Mouse (Mus musculus) embryonic facial prominence, embryonic 12.5 days (tissue): Measurements from ENCODE around the gene Smim12. TPM values are rescaled to one million over a fixed set of nuclear protein-coding genes. Genes with fewer than 3 reads are reported as not detected.

Experiments
- ATAC-seq: fragments of 200-750 bp; cut with Nextera tagmentation; 2 replicates; pipeline ENCODE4 v1.8.0; 2017; ENCODE audit not compliant: insufficient number of reproducible peaks, insufficient read depth, low FRiP score, low TSS enrichment
- H3K27ac ChIP-seq: fragments of 300-500 bp; sonication (generic); 2 replicates; pipeline ENCODE4 v1.5.1; 2016; ENCODE audit warnings: mild to moderate bottlenecking
- H3K27me3 ChIP-seq: fragments of 300-500 bp; sonication (generic); 2 replicates; pipeline ENCODE4 v1.6.1; 2016; ENCODE audit warnings: mild to moderate bottlenecking, moderate library complexity
- H3K36me3 ChIP-seq: fragments of 300-500 bp; sonication (generic); 2 replicates; pipeline ENCODE4 v1.6.1; 2016; ENCODE audit warnings: mild to moderate bottlenecking
- H3K4me1 ChIP-seq: fragments of 300-500 bp; sonication (generic); 2 replicates; pipeline ENCODE4 v1.6.1; 2016
- H3K4me2 ChIP-seq: fragments of 300-500 bp; sonication (generic); replicated peaks from 2 replicates; pipeline ENCODE4 v1.6.1; 2016; ENCODE audit warnings: mild to moderate bottlenecking, moderate library complexity
- H3K4me3 ChIP-seq: fragments of 300-500 bp; sonication (generic); 2 replicates; pipeline ENCODE4 v1.5.1; 2016; ENCODE audit warnings: mild to moderate bottlenecking
- H3K9ac ChIP-seq: fragments of 300-500 bp; sonication (generic); 2 replicates; pipeline ENCODE4 v1.6.1; 2016; ENCODE audit warnings: mild to moderate bottlenecking, moderate library complexity
- H3K9me3 ChIP-seq: fragments of 300-500 bp; sonication (generic); 2 replicates; pipeline ENCODE4 v1.6.1; 2016; ENCODE audit warnings: mild to moderate bottlenecking, moderate library complexity
- WGBS: fragments of 180-500 bp; shearing (Covaris S2); methylation state at CpG from one replicate; pipeline ENCODE4 v1.1.7; 2016; 5-methylcytosine and 5-hydroxymethylcytosine counted together
- polyA plus RNA-seq: library from polyadenylated mRNA; unstranded; fragments of >200 nt; fragmentation: Nextera tagmentation; extraction: Ambion mirVana; gene quantifications from 2 replicates; pipeline ENCODE4 v1.2.1, GENCODE M21; 2016

Gene Smim12
- polyA plus RNA-seq, 1 experiment from 2014 or later: 49.1 TPM

GRCm38 (mm10) chr4:127216251-127216651 lies 27.3 kb upstream of the Smim12 start:
- 80% methylated on average over 4 of the region's 4 CpGs for WGBS
- no peak for ATAC-seq
- Histone ChIP-seq H3K36me3 (no peaks in the 10 kb centered on the region), H3K4me2 (no peak overlapping the region), H3K27me3 (peaks cover 39% of the 10 kb centered on the region), H3K27ac (no peak overlapping the region), H3K9ac (no peak overlapping the region), H3K4me3 (no peak overlapping the region), H3K9me3 (no peaks in the 10 kb centered on the region), H3K4me1 (no peaks in the 10 kb centered on the region)

- Histone ChIP-seq H3K4me1 (no peaks in the 10 kb centered on the region), H3K36me3 (no peaks in the 10 kb centered on the region), H3K27ac (no peak overlapping the region), H3K9ac (no peak overlapping the region), H3K4me3 (no peak overlapping the region), H3K27me3 (peaks cover 41% of the 10 kb centered on the region), H3K9me3 (no peaks in the 10 kb centered on the region), H3K4me2 (no peak overlapping the region)
- no peak for ATAC-seq
- WGBS: 69% methylated on average over 11 of the region's 11 CpGs
These were observed 26.5 kb upstream of the Smim12 start for GRCm38 (mm10) chr4:127217048-127217447.

- no peak overlapping the region for H3K27ac ChIP-seq
- peaks cover 52% of the 10 kb centered on the region for H3K27me3 ChIP-seq
- WGBS: 24% methylated on average over 10 of the region's 10 CpGs
- no peak overlapping the region for H3K4me2 ChIP-seq
- ATAC-seq: no peak
- H3K36me3 ChIP-seq: no peaks in the 10 kb centered on the region
- peaks cover 2% of the 10 kb centered on the region; the same call in 1 of the 2 replicates for H3K4me1 ChIP-seq
- no peaks in the 10 kb centered on the region for H3K9me3 ChIP-seq
- H3K9ac ChIP-seq: no peak overlapping the region
- H3K4me3 ChIP-seq: no peak overlapping the region
These were observed 20.3 kb upstream of the Smim12 start for GRCm38 (mm10) chr4:127223291-127223690.

- H3K9ac ChIP-seq: no peak overlapping the region
These were observed 19.8 kb upstream of the Smim12 start for GRCm38 (mm10) chr4:127223755-127224154.

GRCm38 (mm10) chr4:127224444-127225100 lies 19.0 kb upstream of the Smim12 start:
- ATAC-seq: no peak
- peaks cover 61% of the 10 kb centered on the region for H3K27me3 ChIP-seq
- H3K9me3 ChIP-seq: no peaks in the 10 kb centered on the region
- peak overlapping the region; percentile 15 for H3K4me2 ChIP-seq
- 14% methylated on average over 19 of the region's 19 CpGs for WGBS
- no peak overlapping the region for H3K9ac ChIP-seq
- H3K4me1 ChIP-seq: peaks cover 2% of the 10 kb centered on the region; the same call in 1 of the 2 replicates
- H3K27ac ChIP-seq: no peak overlapping the region
- H3K36me3 ChIP-seq: no peaks in the 10 kb centered on the region
- 0 out of 2 replicates have a peak overlapping the region, but pooled peaks have one; percentile 2 for H3K4me3 ChIP-seq

More at GRCm38 (mm10) chr4:127223755-127224154, 19.8 kb upstream of the Smim12 start:
- no peak for ATAC-seq
- peaks cover 2% of the 10 kb centered on the region; the same call in 1 of the 2 replicates for H3K4me1 ChIP-seq
- no peaks in the 10 kb centered on the region for H3K9me3 ChIP-seq
- no peak overlapping the region for H3K4me3 ChIP-seq
- WGBS: 58% methylated on average over 4 of the region's 4 CpGs
- H3K36me3 ChIP-seq: no peaks in the 10 kb centered on the region
- no peak overlapping the region for H3K4me2 ChIP-seq
- H3K27ac ChIP-seq: no peak overlapping the region
- peaks cover 57% of the 10 kb centered on the region for H3K27me3 ChIP-seq

- no peak for ATAC-seq
- no peak overlapping the region for H3K4me3 ChIP-seq
- H3K4me1 ChIP-seq: peaks cover 2% of the 10 kb centered on the region; the same call in 1 of the 2 replicates
- no peaks in the 10 kb centered on the region for H3K9me3 ChIP-seq
- H3K27ac ChIP-seq: no peak overlapping the region
- no peak overlapping the region for H3K9ac ChIP-seq
- peaks cover 61% of the 10 kb centered on the region for H3K27me3 ChIP-seq
- WGBS: 32% methylated on average over 4 of the region's 4 CpGs
- H3K4me2 ChIP-seq: no peak overlapping the region
- no peaks in the 10 kb centered on the region for H3K36me3 ChIP-seq
These were observed 17.5 kb upstream of the Smim12 start for GRCm38 (mm10) chr4:127226067-127226466.

- Histone ChIP-seq H3K4me2 (0 out of 2 replicates have a peak overlapping the region, but pooled peaks have one; percentile 9), H3K4me3 (no peak overlapping the region), H3K36me3 (no peaks in the 10 kb centered on the region), H3K4me1 (peaks cover 2% of the 10 kb centered on the region; the same call in 1 of the 2 replicates), H3K27me3 (peaks cover 59% of the 10 kb centered on the region), H3K9me3 (no peaks in the 10 kb centered on the region), H3K27ac (no peak overlapping the region), H3K9ac (no peak overlapping the region)
- no peak for ATAC-seq
- WGBS: 16% methylated on average over 17 of the region's 17 CpGs
These were observed 16.4 kb upstream of the Smim12 start for GRCm38 (mm10) chr4:127227051-127227673.

GRCm38 (mm10) chr4:127232028-127232427 lies 11.6 kb upstream of the Smim12 start:
- H3K27ac ChIP-seq: no peak overlapping the region
- no peak overlapping the region for H3K4me3 ChIP-seq
- peaks cover 7% of the 10 kb centered on the region for H3K4me1 ChIP-seq
- no peak overlapping the region for H3K9ac ChIP-seq
- H3K4me2 ChIP-seq: no peak overlapping the region
- H3K36me3 ChIP-seq: no peaks in the 10 kb centered on the region
- H3K27me3 ChIP-seq: peaks cover 28% of the 10 kb centered on the region
- WGBS: 34% methylated on average over 6 of the region's 6 CpGs
- no peak for ATAC-seq
- no peaks in the 10 kb centered on the region for H3K9me3 ChIP-seq

GRCm38 (mm10) chr4:127232551-127232950 lies 11.0 kb upstream of the Smim12 start:
- H3K9me3 ChIP-seq: no peaks in the 10 kb centered on the region
- WGBS: 71% methylated on average over 5 of the region's 5 CpGs
- peaks cover 7% of the 10 kb centered on the region for H3K4me1 ChIP-seq
- peaks cover 29% of the 10 kb centered on the region for H3K27me3 ChIP-seq
- no peak overlapping the region for H3K4me2 ChIP-seq
- no peak overlapping the region for H3K4me3 ChIP-seq
- H3K9ac ChIP-seq: no peak overlapping the region
- H3K27ac ChIP-seq: no peak overlapping the region
- no peaks in the 10 kb centered on the region for H3K36me3 ChIP-seq
- no peak for ATAC-seq

- no peak overlapping the region for H3K4me2 ChIP-seq
- 88% methylated on average over 35 of the region's 40 CpGs for WGBS
- H3K36me3 ChIP-seq: no peaks in the 10 kb centered on the region
- no peak for ATAC-seq
- H3K27me3 ChIP-seq: peaks cover 26% of the 10 kb centered on the region
- peaks cover 7% of the 10 kb centered on the region for H3K4me1 ChIP-seq
- no peaks in the 10 kb centered on the region for H3K9me3 ChIP-seq
- no peak overlapping the region for H3K27ac ChIP-seq
- H3K4me3 ChIP-seq: no peak overlapping the region
- no peak overlapping the region for H3K9ac ChIP-seq
These were observed 10.0 kb upstream of the Smim12 start for GRCm38 (mm10) chr4:127233416-127234125.

- Histone ChIP-seq H3K9ac (peak overlapping the region; percentile 59), H3K27ac (no peak overlapping the region), H3K4me2 (peak overlapping the region; percentile 98), H3K9me3 (no peaks in the 10 kb centered on the region), H3K4me1 (peaks cover 7% of the 10 kb centered on the region), H3K36me3 (no peaks in the 10 kb centered on the region), H3K27me3 (peaks cover 22% of the 10 kb centered on the region), H3K4me3 (peak overlapping the region; percentile 54)
- ATAC-seq: peak; percentile 49; the same call in 1 of the 2 replicates
- under 1% methylated on average over 67 of the region's 67 CpGs for WGBS
These were observed 7.7 kb upstream of the Smim12 start for GRCm38 (mm10) chr4:127235742-127236487.
